Mouse (Mus musculus) liver, embryonic 14.5 days (tissue): Measurements from ENCODE around the gene H2-DMa.

ENCODE experiments used
- CTCF ChIP-seq: IDR thresholded peaks from 2 replicates; pipeline ENCODE4 v1.5.1; 2016; ENCODE audit warnings: antibody characterized with exemption, low read depth, control low read depth
- EP300 ChIP-seq: IDR thresholded peaks from 2 replicates; pipeline ENCODE4 v1.6.1; 2016; ENCODE audit warnings: antibody characterized with exemption, low read depth

DNA sequence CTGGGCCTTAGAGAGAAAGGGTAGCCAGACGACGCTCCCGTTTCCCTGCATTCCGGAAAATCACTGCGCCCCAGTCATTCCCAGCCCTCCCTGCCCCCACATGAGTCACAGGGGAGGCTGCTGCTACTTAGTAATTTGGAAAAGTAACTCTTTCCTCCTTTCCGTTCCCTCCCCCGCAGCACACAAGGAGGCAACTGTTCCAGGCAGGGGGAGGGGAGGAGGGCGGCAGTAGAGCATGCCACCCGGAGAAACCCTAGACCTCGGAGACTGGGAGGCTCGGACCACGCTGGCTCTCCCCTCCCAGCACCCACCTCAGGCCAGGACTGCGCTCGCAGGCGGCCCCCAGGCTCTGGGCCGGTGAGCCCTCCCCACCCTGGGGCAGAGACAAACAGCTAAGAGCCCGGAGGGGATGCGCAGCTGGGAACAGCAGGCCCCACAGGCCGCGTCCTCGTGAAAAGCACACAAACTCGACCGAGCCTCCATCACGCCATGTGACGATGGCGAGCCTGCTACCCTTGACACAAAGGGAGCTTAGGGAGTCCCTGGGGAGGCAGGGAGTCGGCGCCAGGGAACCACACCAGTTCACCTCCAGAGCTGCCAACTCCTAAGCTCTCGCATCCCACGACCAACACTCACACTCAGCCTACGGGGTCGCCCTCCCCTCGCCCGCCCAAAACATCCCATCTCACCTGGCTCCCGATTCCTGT lies 2.0 kb downstream of the H2-DMa start:
- no peak for TF ChIP-seq CTCF
- TF ChIP-seq EP300, result no peak
